Mouse (Mus musculus) layer of hippocampus, postnatal 36 days (tissue): ENCODE results near the gene Npas4. TPM values are rescaled to one million over a fixed set of nuclear protein-coding genes. Genes with fewer than 3 reads are reported as not detected.
"Not testable (repeated sequence)": the region's sequence is repeated elsewhere in the genome, so short reads cannot be mapped to it uniquely, and the experiment has no call there.

Source experiments
- DNase-seq, 2 experiments: peaks; one replicate each; pipeline ENCODE4 v3.0.0; 2022
- total RNA-seq, 2 experiments: library from RNA; stranded (reverse); gene quantifications; 2 replicates each; pipeline ENCODE4 v1.2.3; 2021

Npas4 gene
- 1 to 10 TPM; 4.8 to 6.4 TPM for total RNA-seq

DNA sequence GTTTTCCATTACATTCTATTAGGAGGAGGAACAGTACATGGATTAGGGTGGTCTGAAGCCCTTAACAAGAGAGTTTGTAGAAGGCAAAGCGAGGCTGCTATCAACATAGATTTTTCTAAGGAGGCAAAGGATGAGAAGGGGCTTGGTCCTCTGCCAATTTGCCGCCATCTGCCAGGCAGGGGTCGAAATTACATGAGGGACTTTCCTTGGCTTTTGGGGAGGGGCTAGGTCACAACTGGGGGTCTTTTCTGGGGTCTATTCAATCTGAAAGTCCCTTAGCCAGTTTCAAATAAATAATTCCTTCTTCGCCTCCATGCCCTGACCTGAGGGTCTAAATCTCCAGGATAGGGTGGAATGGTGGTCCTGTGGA, at the start of gene Npas4:
Npas4 (minus strand) TSS at position 61 of the 370 bp plus-strand sequence.
- no peak for DNase-seq

DNA sequence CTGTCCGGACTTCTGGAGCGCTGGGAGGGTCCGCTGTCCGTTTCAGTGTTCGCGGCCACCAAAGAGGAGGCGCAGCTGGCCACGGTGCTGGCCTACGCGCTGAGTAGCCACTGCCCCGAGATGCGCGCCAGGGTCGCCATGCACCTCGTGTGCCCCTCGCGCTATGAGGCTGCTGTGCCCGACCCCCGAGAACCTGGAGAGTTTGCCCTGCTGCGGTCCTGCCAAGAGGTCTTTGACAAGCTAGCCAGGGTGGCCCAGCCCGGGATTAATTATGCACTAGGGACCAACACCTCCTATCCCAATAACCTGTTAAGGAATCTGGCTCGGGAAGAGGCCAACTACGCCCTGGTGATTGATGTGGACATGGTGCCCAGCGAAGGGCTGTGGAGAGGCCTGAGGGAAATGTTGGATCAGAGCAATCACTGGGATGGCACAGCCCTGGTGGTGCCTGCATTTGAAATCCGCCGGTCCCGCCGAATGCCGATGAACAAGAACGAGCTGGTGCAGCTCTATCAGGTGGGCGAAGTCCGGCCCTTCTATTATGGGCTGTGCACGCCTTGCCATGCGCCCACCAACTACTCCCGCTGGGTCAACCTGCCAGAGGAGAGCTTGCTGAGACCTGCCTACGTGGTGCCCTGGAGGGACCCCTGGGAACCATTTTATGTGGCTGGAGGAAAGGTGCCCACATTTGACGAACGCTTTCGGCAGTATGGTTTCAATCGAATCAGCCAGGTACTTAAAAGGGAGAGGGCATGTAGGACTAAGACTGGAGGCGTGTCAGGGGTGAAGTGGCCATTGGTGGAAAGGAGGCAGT, 49.4 kb upstream of the Npas4 start:
- DNase-seq, result no peak

DNA sequence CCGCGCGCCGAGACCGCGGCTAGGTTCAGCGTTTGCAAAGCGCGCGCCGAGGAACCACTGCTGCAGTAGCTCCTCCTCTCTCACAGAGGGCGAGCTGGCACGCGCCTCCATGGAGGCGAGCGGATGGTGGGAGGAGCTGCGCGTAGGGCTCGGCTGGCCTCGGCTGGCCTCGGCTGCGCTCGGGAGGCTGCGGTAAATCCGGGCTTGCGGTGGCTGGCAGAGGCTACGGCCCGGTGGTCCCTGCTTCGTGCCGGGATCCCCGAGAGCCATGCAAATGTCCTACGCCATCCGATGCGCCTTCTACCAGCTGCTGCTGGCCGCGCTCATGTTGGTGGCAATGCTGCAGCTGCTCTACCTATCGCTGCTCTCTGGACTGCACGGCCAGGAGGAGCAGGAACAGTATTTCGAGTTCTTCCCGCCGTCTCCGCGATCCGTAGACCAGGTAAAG, 48.6 kb upstream of the Npas4 start, which contains the start of the genes B4gat1 and AC124502.3:
B4gat1 (plus strand) TSS at position 118 of the 448 bp plus-strand sequence.
AC124502.3 (plus strand) TSS at position 183 of the 448 bp plus-strand sequence.
- DNase-seq, result peak; percentile 90

DNA sequence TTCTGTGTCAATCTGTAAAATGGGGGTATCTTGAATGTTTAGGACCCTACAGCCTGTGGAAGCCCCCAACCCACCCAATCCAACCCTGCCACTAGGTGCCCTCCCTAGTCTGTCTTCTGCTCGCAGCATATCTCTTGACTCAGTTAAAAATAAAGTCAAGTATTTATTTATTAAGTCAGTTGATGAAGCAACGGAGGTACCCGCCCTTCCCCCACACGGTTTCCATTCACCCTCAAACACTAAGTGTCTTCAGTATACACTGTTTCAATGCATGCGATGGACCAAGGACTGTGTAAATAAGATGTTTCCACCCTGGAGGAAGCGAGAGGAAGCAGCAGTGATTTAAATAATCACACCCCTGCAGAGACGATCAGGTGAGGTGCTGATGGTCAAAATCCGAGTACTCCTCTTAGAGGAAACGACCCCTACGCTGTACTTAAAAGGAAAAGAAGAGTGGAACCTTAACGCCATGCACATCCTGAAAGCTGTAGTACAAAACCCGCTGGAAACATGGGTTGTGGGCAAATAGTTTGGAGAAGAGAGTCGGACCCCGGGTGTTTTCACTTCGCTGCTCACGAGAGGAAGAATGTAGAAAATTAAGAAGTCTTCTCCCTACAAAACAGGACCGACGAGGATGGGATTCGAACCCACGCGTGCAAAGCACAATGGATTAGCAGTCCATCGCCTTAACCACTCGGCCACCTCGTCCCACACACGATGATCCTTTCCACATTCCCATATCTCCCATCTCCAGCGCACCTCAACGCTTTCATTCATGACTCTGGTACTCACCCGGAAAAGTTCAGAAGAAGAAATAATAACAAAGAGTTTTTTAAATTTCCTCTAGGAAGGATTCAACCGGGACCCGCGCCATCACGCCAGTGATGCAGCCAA, 47.8 kb upstream of the Npas4 start:
- DNase-seq, result peak; percentile 85 to 89

DNA sequence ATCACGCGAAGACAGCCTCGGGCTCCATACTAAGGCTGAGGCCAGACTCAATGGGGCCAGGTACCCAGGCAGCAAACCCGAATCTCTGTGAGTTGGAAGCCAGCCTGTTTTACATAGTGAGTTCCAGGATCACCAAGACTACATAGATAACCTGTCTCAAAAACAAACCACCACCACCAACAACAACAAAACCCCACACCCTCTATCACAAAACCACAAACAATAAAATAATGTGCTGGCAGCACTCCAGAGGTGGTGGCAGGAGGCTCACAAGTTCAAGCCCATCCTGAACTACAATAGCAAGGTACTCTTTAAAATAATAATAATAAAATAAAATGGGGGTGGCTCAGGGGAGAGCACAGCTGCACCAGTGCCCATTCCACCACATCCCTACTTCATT, 46.5 kb upstream of the Npas4 start:
- DNase-seq, result no peak

DNA sequence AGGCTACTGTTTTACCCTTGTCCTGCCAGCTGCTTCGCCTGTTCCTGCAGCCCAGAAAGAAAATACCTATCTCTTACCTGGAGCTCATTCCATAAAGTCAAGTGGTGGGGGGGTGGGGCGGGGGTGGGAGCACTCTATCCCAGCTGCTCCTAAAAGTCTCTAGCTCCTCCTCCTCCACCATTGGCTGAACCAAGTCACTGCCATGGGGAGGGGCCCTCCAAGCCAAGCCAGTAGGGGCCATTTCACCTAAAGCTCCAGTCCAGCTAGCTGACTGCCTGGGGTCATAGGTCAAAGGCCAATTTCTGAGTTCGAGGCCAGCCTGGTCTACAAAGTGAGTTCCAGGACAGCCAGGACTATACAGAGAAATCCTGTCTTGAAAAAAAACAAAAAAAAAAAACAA, 42.6 kb upstream of the Npas4 start:
- no peak for DNase-seq

DNA sequence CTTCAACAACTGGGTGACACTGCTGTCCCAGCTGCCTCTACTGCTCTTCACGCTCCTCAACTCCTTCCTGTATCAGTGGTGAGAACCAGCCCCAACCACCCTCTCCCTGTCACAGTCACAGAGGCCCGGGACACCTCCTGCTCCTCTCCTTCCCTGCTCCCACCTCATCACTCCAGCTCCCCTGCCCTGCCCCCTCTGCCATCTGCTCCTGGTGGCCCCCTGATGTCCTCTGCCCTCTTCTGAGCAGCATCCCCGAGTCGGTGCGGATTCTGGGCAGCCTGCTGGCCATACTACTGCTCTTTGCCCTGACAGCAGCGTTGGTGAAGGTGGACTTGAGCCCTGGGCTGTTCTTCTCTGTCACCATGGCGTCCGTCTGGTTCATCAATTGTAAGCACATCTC, 36.0 kb upstream of the Npas4 start:
- no peak for DNase-seq

DNA sequence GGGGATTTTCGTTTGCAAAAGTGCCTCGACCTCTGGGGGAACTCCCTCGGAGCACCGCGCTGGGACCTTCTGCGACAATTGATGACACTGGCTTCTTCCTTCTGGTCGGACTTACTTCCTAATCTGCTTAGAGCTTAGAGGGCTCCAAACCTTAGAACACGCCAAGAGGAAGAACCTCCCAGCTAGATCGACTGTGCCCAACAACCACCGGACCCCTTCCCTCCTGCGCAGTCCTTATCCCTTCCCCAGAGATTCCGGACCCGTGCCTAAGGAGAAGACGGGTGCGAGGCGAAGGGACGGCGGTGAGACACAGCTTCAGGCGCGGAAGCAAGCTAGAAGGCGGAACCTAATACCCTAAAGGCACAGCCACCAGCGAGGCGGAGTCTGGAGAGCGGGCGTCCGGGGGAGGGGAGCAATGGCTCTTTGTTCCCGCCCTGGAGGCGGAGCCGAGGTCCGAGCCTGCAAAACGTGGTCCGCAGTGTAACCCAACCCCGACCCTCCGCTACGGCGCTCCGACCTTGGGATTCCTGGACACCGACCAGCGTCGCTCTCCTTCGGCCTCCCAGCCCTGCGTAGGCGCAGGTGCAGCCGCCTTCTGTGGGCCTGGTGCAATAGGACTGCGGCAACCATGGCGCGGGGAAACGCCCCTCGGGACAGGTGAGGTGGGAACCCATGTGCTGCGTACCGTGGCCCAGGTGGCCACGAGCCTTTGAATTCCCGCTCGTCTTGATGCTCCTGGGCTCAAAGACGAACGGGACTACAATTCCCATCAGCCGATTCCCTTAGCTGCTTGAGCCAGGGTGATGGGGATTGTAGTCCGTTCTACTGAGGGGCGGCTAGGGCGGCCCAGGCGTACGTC, 33.7 kb upstream of the Npas4 start, which contains the start of gene Slc29a2:
Slc29a2 (plus strand) TSS at position 240 of the 859 bp plus-strand sequence.
- DNase-seq, result peak; percentile 89

DNA sequence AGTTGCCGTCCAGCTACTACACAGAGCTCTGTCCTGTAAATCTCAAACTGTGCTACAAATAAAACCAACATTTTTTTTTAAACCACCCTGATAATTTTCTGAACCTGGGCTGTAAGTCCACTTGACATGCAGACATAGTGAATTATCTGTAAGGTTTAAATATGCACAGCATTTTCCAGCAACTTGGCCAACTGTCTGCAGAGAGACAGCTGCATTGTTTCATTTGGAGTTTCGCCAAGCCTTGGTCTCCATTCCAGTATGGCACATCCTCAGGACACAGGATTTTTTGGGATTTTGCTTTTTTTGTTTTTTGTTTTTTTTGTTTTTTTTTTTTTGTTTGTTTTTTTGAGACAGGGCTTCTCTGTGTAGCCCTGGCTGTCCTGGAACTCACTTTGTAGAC, 31.3 kb upstream of the Npas4 start:
- no peak for DNase-seq

DNA sequence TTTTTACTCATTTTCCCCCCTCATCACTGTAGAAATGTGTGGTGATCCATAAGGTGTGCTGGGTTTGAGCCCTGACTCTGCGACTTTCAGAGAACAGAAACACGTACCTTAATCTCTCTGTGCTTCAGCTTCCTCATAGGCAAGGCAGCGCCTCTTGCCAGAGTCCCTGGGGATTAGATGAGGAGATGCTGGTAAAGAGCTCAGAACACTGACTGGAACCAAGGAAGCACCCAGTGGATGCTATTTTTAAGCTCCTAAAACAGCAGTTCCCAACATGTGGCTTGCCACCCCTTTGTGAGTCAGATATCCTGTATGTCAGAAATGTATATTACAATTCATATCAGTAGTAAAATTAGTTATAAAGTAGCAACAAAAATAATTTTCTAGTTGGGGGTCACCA, 28.1 kb upstream of the Npas4 start:
- DNase-seq, result no peak

DNA sequence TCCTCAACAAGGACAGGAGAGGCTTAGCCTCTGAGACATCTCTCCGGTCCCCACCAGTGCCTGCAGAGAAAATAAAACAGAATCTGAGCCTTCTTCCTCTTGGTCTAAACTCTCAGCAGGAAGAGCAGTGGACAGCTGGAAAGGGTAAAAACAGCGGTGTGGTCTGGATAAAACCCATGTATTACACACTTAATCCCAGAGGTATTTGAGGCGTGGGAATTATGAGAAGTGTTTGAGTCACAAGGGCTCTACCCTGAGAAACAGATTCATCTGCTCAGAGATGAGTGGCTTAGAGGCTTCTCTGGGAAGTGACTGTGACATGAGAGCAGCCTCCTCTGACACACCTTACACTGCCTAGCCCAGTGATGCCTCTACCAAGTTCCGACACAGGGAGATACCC, 27.5 kb upstream of the Npas4 start:
- DNase-seq, result no peak

DNA sequence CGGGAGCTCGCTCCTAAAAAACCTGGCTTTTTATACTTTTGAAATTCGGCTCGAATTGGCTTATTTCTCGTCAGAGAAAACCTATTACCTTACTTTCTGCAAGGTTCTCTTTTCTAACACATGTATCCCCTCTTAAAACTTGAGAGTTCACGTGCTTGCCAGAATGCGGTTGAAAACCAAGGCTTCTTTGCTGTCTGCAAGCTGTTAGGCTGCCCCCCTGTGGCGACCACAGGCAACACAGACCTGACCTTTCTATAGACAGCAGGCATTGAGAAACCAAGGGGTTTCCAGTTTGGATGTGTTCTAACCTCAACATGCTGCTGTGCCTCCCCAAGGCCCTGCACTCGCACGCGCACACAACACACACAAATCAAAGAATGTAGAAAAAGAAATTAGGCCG, 26.7 kb upstream of the Npas4 start:
- no peak for DNase-seq

DNA sequence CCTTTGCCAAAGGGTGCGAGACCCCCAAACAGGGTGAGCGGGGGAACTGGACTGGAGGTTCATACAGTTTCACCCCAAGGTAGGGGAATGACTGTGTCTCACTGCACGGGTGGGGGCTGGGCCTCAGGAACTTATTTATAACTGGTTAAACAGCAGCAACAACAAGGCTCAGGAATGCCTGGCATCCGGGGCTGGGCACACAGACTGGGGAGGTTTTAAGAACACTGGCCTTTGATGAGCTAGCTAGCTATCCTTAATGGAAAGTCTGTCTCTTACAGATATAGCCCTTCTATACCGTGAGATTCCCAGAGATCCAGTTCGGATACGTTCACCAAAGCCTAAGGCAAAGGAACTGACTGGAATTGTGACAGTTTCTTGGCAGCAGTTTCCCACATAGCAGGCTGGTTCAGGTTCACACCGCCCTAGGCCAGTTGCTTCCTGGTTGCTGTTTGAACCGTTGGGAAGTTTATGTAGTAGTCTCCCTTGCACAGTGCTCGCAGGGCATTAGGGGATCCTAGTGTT, 26.2 kb upstream of the Npas4 start:
- no peak for DNase-seq

DNA sequence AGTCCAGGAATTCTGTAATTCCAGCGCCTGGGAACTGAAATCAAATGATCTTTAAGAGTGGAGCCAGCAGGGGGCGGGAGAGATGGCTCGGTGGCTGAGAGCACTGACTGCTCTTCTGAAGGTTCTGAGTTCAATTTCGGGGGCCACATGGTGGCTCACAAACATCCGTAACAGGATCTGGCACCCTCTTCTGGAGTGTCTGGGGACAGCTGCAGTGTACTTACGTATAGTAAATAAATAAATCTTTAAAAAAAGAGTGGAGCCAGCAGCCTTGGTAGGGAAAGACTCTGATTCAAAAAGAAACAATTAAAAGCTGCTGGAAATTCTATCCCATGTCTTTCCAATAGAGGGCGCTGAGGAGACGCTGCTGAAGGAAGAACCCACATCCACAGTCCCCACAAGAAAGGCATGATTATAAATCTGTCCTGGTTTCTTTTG, 24.9 kb upstream of the Npas4 start:
- DNase-seq, result no peak

DNA sequence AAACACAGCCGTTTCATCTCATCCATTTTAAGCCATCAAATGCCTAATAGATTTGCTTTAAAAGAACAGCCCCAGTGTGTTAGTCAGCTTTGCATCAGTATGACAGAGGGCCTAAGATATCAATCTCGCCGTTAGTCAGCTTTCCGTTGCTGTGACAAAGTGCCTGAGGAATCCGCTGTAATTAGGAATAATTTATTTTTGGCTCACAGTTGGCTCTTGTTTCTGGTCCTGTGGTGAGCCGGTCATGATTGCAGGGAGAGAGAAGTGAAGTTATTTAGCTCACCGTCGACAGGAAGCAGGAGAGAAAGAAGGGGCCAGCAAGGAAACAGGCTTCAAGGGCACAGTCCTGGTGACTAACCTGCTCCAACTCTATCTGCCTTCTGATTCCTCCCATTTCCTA, 23.0 kb upstream of the Npas4 start:
- no peak for DNase-seq

DNA sequence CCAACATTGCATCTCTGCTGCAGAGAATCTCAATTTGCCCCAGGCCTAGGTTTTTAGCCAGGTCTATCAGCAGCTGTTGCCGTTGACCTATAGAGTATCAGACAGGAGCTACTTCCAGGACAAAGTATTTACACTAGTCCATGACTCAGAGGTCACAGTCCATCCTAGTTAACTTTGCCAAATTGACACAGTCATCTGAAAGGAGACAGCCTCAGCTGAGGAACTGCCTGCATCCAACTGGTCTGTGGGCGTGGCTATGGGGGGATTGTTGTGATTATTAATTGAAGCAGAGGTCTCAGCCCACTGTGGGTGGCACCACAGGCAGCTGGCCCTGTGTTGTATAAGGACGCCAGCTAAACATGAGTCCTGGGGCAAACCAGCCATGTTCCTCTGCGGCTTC, 14.8 kb upstream of the Npas4 start:
- DNase-seq, result no peak

DNA sequence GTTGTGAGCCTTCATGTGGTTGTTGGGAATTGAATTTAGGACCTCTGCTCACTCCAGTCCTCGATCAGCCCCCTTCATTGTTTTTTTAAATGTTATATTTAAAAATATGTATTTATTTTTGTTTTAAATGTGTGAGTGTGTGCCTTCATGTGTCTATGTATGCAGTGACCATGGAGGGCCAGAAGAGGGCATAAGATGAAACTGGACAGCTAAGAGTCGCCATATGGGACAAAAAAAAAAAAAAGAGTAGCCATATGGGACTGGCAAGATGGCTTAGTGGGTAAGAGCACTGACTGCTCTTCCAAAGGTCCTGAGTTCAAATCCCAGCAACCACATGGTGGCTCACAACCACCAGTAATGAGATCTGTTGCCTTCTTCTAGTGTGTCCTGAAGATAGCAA, 13.5 kb upstream of the Npas4 start:
- DNase-seq, result not testable (repeated sequence)

DNA sequence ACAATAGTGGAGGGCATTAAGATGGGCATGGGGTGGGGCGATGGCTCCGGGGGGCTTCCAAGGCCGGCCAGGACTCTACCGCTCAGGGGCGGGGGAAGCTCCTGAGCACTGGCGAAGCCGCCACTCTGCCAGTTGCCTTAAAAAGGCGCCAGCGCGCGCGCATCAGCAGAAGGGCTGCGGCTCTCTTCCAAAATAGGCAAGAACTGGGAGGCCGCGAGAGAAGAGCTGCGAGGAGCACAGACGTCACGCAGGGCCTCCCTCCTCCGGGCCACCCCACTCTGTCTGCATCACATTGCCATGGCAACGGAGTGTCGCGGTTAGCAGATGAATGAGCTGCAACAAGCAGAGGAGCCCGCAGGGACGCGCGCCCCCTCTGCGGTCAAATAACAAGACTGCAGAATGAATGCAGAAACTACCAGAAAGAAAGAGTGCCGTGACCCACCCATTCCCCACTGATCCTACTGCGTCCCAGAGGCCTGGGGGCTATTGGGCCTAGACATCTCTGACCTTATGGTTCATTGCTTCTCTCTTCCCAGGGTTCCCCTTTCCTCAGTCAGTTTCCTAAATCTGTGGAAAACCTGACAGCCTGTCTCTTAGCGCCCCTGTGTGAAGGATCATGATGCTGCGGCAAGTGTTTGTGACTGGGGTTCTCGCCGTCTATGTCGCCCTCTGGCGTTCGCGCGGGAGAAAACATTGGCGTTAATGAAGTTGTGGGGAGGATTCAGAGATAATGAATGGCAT, 11.7 kb upstream of the Npas4 start:
- DNase-seq, result peak; percentile 93 to 95

DNA sequence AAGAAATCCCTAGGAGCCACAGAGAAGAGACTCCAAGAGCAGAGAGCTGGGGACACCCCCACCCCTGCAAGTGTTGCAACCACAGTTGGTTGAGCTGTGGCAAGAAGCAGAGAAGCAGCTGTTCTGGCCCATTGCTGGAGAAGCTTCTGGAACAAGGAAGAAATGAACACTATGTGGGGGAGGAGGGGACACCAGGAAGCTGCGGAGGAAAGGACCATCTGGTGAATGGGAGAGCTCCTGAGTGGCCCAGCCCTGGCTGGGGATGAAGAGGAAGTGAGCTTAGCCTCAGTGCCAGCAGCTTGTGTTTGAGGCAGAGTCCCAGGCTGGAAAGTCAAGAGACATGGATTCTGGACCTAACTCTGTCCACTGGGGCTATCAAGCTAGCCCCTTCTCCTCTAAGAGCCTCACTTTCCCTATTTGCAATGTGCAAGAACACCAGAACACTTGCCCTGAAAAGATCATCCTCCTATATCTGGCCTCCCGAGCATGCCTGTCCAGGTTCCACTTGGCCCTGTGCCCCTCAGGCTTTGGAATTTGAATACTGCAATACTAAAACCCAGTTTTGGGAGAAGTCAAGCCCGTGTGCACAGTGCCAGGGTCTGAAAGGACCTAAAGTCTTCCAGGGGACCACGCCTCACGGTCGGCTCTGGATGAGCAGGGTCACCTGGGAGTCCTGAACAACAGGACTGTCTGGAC, 9.5 kb upstream of the Npas4 start:
- DNase-seq, result peak in 1 of 2 experiments; percentile 34

DNA sequence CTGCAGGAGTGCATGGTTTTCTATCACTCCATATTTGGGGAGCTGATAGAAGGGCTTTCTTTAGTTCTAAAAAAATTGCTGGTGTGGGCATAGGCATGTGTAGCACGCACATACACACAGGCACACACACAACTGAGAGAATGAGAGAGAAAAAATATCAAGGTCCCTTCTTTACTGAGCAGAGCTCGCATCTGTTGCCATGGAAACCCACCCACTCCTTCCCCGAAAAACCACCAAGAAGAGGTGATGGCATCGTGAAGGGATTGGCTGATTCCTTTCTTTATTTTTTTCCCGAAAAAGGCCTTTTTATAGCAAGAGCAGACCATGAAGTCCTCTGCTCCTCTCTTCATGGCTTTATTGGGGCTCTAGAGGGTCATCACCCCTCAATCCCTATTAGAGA, 3.9 kb upstream of the Npas4 start:
- DNase-seq, result peak; percentile 57 to 69

DNA sequence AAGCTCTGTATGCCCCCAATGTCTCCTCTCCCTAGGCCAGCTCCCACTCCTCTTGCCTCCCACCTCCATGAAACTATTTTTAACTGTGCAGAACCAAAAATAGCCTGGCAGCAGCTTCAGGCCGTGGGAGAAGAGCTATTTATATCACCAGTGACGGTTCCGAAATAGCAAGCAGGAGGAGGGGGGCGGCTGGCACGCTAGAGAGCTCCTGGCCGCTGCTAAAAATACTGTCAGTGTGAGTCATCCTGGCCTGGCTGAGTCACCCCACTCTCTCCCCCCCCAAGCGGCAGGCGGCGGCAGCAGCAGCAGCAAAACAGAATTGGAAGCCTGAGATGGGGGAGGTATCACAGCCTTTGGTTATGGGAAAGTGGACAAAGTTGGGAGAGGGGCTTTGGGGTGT, 2.8 kb upstream of the Npas4 start:
- peak; percentile 67 to 72 for DNase-seq
